Mouse (Mus musculus): Measurements from ENCODE around the gene Tekt2. TPM values are rescaled to one million over a fixed set of nuclear protein-coding genes. Genes with fewer than 3 reads are reported as not detected.

The Tekt2 gene
- 0.58 and 1.4 TPM in 2 replicates for polyA plus RNA-seq (2012; rRNA removed)

- DNase-seq (ENCODE audit: low read depth, low spot score) = no peak
- WGBS = 13% methylated on average over 23 of the region's 23 CpGs
Measured at GRCm38 (mm10) chr4:126325281-126325861, at the start of gene Tekt2. Gene Tekt2 (minus strand): TSS chr4:126325688.

- WGBS = 81% methylated on average over 9 of the region's 9 CpGs
Measured at GRCm38 (mm10) chr4:126371497-126371896, 46.0 kb upstream of the Tekt2 start.

GRCm38 (mm10) chr4:126360069-126360468 lies 34.6 kb upstream of the Tekt2 start:
- no peak for DNase-seq (ENCODE audit: low read depth, low spot score)
- WGBS = 95% methylated on average over 1 of the region's 1 CpGs

More at GRCm38 (mm10) chr4:126371497-126371896, 46.0 kb upstream of the Tekt2 start:
- no peak for DNase-seq (ENCODE audit: low read depth, low spot score)

GRCm38 (mm10) chr4:126343451-126343850 lies 18.0 kb upstream of the Tekt2 start:
- WGBS = 45% methylated on average over 4 of the region's 4 CpGs
- DNase-seq (ENCODE audit: low read depth, low spot score) = no peak

DNA sequence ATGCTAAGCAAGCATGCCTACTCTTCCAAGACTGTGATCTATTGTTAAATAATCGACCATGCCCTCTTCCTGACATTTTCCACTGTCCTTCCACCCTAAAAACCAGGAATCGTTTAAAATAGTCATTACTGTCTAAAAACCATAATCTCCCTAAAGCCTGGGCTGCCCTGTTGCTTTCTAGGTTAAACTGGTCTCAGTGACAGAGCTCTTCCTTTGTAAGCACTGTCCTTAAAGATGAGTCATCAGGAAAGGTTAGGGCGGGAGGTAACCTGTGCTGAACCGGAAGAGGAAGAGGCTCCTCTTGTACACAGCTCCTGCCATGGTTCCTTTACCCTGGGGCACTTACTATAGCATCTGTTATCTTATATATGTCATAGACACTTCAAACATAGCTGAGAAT lies 14.0 kb upstream of the Tekt2 start:
- 47% methylated on average over 4 of the region's 4 CpGs for WGBS
- no peak for DNase-seq (ENCODE audit: low read depth, low spot score)

GRCm38 (mm10) chr4:126332358-126332757 lies 6.9 kb upstream of the Tekt2 start:
- 69% methylated on average over 3 of the region's 3 CpGs for WGBS
- DNase-seq (ENCODE audit: low read depth, low spot score) = no peak

DNA sequence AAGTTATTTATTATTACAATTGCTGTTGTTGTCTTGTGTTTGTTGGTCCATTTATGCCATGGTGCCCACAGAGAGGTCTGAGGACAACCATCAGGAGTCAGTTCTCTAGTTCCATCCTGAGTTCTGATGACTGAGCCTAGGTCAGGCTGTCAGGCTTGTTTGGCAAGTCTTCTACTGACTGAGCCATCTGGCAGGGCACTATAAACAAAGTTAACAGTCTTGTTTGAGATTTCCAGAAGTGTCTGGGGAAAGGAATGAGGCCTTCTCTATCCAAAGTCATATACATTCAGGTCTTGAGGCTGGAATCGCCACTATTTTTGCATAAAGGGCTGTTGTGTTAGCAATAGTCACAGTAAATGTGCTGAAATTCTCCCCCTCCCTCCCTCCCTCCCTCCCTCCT lies 6.3 kb upstream of the Tekt2 start:
- WGBS = 13% methylated on average over 1 of the region's 1 CpGs
- no peak for DNase-seq (ENCODE audit: low read depth, low spot score)

DNA sequence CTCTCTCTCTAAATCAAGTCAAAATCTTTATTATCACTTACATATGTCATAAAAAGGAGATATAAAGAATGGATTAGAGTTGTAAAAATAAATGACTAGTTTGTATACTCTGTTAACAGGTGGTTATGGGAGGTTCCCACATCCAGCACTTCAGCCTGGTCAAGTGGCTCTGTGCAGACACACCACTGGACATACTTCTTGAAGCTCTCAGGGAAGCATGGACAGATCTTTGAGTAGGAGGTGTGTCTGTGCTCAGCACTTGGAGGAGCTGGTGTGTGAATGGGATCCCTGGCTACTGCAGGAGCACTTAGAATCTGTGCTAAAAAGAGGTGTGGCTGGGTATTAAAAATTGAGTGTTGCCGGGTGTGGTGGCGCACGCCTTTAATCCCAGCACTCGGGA lies 4.8 kb upstream of the Tekt2 start:
- DNase-seq (ENCODE audit: low read depth, low spot score) = no peak
- WGBS = 43% methylated on average over 4 of the region's 4 CpGs

DNA sequence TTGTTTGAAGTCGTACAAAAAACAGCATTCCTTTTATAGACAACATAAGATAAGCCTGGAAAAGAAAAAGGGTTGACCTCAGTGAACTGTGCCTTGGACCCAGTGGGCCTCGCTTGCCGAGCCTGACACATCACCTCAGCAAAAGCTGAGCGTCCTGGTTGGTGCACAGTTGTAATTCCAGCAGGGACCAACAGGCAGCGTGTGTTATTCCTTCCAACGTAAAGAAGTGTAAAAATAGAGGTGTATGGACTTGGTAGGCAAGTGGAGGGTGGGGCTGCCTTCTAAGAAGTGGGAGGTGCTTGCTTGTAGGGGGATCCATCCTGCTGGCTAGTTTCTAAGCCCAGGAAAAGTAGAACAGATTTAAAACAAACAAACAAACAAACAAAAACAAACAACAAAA lies 548 bp upstream of the Tekt2 start:
- no peak for DNase-seq (ENCODE audit: low read depth, low spot score)
- 26% methylated on average over 6 of the region's 6 CpGs for WGBS

GRCm38 (mm10) chr4:126324861-126325260 lies 627 bp downstream of the Tekt2 start:
- no peak for DNase-seq (ENCODE audit: low read depth, low spot score)
- 65% methylated on average over 13 of the region's 13 CpGs for WGBS

- no peak for DNase-seq (ENCODE audit: low read depth, low spot score)
- 95% methylated on average over 13 of the region's 13 CpGs for WGBS
Measured at GRCm38 (mm10) chr4:126322646-126323045, 2.8 kb downstream of the Tekt2 start.

GRCm38 (mm10) chr4:126321854-126322511 lies 3.5 kb downstream of the Tekt2 start:
- WGBS = 58% methylated on average over 28 of the region's 28 CpGs
- no peak for DNase-seq (ENCODE audit: low read depth, low spot score)

DNA sequence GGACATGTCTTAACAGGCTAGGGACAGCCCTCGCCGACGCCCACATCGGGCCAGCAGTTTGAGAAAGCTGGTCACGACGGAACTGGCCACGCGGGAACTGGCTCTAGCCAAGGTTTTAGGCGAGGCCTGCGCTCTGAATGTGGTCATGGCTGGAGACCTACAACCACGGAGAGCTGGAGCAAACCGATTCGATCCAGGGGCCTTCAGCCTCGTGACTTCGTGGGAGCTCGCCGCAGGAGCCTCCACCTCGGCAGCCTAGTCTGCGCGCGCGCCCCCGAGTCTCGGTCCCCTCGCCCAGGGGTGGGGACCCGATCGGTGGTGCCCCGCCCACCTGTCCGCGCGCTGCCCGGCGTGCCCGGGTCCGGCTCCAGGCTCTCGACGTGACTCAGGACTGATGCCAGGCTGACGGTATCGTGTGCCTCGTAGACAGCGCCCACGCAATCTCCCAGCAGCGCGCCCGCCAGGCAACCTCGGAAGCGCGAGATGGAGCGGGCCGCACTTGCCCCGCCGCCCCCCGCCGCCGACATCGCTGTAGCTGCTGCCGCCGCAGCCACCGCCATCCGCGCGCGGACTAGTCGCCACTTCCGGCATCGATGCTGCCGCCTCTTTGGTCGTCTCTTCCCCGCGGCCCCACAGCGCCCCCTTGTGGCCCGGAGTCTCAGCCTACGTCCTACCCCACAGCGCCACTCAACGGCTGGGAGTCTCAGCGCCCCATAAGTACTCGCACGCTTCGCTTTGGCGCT lies 4.2 kb downstream of the Tekt2 start, which contains the start of gene Adprhl2:
Adprhl2 (minus strand) TSS at position 593 of the 743 bp plus-strand sequence.
- peak; percentile 81 for DNase-seq (ENCODE audit: low read depth, low spot score)

DNA sequence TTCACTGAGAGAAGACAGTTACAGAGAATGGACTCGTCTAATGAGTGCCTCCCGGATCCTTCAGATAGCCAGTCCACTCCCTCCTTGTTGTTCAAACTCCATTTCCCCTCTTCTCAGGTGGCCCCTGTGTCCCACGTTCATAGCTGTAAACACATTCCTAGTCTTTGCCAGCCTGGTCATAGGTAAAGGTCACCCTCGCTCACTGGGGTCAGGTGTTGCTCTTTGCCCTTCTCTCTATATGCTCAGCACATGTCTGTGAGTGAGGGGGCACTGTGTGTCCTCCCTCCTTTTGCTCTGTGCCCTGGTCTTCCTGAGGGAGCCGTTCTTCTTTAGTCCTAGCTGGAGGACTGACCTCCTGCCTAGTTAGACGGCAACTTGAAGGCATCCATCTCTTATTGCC lies 5.7 kb downstream of the Tekt2 start:
- 81% methylated on average over 6 of the region's 6 CpGs for WGBS
- no peak for DNase-seq (ENCODE audit: low read depth, low spot score)

More for the DNA sequence above, 4.2 kb downstream of the Tekt2 start, which contains the start of gene Adprhl2:
- WGBS = 1% methylated on average over 80 of the region's 80 CpGs

DNA sequence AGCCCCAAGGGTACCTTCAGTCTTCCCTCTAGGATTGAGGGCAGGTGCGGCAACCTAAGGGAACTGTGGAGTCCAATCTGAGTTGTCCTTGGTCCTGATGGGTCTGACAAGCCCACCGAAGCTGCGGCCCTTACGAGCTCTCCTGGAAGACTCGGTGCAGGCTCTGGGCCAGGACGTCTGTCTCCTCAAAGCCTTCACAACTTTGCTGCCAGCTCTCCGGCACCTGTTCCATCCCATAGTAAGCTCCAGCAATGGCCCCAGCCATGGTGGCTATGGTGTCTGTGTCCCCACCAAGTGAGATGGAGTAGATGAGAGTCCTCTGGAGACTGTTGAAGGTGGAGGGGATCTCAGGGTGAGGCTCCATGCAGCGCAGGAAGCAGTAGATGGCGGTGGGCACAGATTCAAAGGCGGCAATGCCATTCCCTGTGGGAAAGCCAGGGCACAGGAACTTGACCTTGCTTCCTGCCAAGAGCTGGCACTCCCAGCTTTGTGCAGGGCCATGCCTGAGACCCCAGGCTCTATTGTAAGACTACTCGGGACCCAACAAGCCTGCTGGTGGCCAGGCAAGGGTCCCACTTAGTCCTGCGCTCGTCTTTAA lies 8.9 kb downstream of the Tekt2 start:
- WGBS = 93% methylated on average over 13 of the region's 13 CpGs
- DNase-seq (ENCODE audit: low read depth, low spot score) = no peak

GRCm38 (mm10) chr4:126315931-126316330 lies 9.6 kb downstream of the Tekt2 start:
- 37% methylated on average over 5 of the region's 5 CpGs for WGBS
- no peak for DNase-seq (ENCODE audit: low read depth, low spot score)

GRCm38 (mm10) chr4:126314393-126314792 lies 11.1 kb downstream of the Tekt2 start:
- DNase-seq (ENCODE audit: low read depth, low spot score) = no peak
- WGBS = 70% methylated on average over 10 of the region's 10 CpGs

DNA sequence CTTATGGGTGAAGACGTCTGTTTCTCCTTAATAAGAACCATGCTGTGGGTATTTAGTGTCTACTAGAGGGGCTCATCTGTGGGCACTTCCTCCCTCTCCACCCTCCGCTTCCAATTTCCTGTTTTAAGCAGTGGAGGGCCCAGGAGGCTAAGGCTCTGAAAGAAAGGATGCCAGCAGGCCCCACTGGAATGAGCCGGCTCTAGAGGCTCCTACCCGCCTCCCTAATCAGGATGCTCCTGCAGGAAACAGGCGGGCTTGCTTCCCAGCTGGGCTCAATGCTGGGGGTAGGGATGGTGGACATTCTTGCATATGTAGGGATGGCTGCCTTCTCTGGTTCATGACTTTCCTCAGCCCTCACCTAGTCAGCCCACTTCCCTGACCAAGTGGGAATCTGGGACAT lies 12.3 kb downstream of the Tekt2 start:
- no peak for DNase-seq (ENCODE audit: low read depth, low spot score)
- 72% methylated on average over 5 of the region's 5 CpGs for WGBS

DNA sequence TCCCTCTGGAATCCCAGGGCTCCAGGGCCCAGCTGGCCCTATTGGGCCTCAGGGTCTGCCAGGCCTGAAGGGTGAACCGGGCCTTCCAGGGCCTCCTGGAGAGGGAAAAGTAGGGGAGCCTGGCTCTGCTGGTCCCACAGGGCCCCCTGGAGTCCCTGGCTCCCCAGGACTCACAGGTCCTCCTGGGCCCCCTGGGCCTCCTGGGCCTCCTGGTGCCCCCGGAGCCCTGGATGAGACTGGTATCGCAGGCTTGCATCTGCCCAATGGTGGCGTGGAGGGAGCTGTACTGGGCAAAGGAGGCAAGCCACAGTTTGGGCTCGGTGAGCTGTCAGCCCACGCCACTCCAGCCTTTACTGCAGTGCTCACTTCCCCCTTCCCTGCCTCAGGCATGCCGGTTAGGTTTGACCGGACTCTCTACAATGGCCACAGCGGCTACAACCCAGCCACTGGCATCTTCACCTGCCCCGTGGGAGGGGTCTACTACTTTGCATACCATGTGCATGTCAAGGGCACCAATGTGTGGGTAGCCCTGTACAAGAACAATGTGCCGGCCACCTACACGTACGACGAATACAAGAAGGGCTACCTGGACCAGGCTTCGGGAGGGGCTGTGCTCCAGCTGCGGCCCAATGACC lies 13.8 kb downstream of the Tekt2 start:
- WGBS = 91% methylated on average over 16 of the region's 16 CpGs
- no peak for DNase-seq (ENCODE audit: low read depth, low spot score)

DNA sequence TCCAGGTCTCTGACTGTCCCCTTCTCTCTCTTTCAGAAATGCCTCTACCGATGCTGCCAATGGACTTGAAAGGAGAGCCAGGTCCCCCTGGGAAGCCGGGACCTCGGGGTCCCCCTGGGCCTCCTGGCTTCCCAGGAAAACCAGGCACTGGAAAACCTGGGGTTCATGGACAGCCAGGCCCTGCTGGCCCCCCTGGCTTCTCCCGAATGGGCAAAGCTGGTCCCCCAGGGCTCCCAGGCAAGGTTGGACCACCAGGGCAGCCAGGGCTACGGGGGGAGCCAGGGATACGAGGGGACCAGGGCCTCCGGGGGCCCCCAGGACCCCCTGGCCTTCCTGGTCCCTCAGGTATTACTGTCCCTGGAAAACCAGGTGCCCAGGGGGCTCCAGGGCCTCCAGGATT lies 15.1 kb downstream of the Tekt2 start:
- DNase-seq (ENCODE audit: low read depth, low spot score) = no peak

More for the DNA sequence above, 15.1 kb downstream of the Tekt2 start:
- WGBS = 74% methylated on average over 7 of the region's 7 CpGs
